Mouse (Mus musculus) stomach, embryonic 16.5 days (tissue): ENCODE measurements around the gene Focad. TPM values are rescaled to one million over a fixed set of nuclear protein-coding genes. Genes with fewer than 3 reads are reported as not detected.

Source experiments
- ATAC-seq: fragments of 200-750 bp; cut with Nextera tagmentation; 2 replicates; pipeline ENCODE4 v1.8.0; 2017; ENCODE audit warnings: moderate number of reproducible peaks, moderate TSS enrichment; ENCODE audit not compliant: insufficient read depth, low FRiP score
- H3K27ac ChIP-seq: fragments of 300-500 bp; sonication (generic); 2 replicates; pipeline ENCODE4 v1.5.1; 2014; ENCODE audit warnings: low read length
- H3K27me3 ChIP-seq: fragments of 300-500 bp; sonication (generic); 2 replicates; pipeline ENCODE4 v1.6.1; 2014; ENCODE audit warnings: low read length, control low read depth, mixed read lengths; ENCODE audit not compliant: control insufficient read depth, insufficient read depth
- H3K36me3 ChIP-seq: fragments of 300-500 bp; sonication (generic); 2 replicates; pipeline ENCODE4 v1.6.1; 2014; ENCODE audit warnings: low read length; ENCODE audit not compliant: control insufficient read depth, insufficient read depth
- H3K4me1 ChIP-seq: fragments of 300-500 bp; sonication (generic); 2 replicates; pipeline ENCODE4 v1.6.1; 2014; ENCODE audit warnings: low read length, control low read depth, mixed read lengths; ENCODE audit not compliant: control insufficient read depth, insufficient read depth
- H3K4me2 ChIP-seq: fragments of 300-500 bp; sonication (generic); 2 replicates; pipeline ENCODE4 v1.6.1; 2014; ENCODE audit warnings: low read depth, low read length, mixed read lengths
- H3K4me3 ChIP-seq: fragments of 300-500 bp; sonication (generic); replicated peaks from 2 replicates; pipeline ENCODE4 v1.5.1; 2014; ENCODE audit warnings: mild to moderate bottlenecking, low read length
- H3K9ac ChIP-seq: fragments of 300-500 bp; sonication (generic); 2 replicates; pipeline ENCODE4 v1.6.1; 2014; ENCODE audit warnings: low read length
- H3K9me3 ChIP-seq: fragments of 300-500 bp; sonication (generic); replicated peaks from 2 replicates; pipeline ENCODE4 v1.6.1; 2016; ENCODE audit warnings: low read length, control low read depth; ENCODE audit not compliant: control insufficient read depth
- WGBS: fragments of 180-500 bp; shearing (Covaris S2); extraction: QIAGEN DNeasy Blood & Tissue Kit; methylation state at CpG from one replicate; pipeline ENCODE4 v1.1.7; 2014; 5-methylcytosine and 5-hydroxymethylcytosine counted together
- polyA plus RNA-seq: library from polyadenylated mRNA; unstranded; fragments of >200 nt; fragmentation: Nextera tagmentation; extraction: Ambion mirVana; gene quantifications from 2 replicates; pipeline ENCODE4 v1.2.1, GENCODE M21; 2015

Gene Focad
- polyA plus RNA-seq, 1 experiment from 2014 or later = 14.9 TPM

DNA sequence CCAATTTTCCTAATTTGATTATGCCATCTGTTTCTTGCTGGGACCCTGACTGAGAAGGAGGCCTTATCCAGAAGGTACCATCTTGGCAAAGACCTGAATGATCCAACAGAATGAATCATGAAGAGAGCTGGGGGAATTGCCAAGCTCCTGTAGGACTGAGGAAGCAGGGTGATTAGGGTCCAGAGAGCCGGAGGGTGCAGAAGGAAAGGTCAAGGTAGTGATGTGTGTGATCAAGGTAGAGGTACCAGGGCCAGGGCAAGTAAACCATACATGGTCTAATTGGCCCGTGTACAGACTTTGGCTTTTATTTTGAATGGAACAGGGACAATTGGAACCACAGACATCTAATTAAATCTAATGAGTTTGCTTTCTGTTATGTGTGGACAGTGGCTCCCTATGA, 4.1 kb upstream of the Focad start:
- no peaks in the 10 kb centered on the region for H3K9me3 ChIP-seq
- H3K27me3 ChIP-seq = no peaks in the 10 kb centered on the region
- no peak overlapping the region for H3K9ac ChIP-seq
- no peak for ATAC-seq
- no peak overlapping the region for H3K4me2 ChIP-seq
- 78% methylated on average over 2 of the region's 2 CpGs for WGBS
- no peak overlapping the region for H3K27ac ChIP-seq
- H3K4me3 ChIP-seq = no peak overlapping the region
- no peaks in the 10 kb centered on the region; the same call in 1 of the 2 replicates for H3K4me1 ChIP-seq
- no peaks in the 10 kb centered on the region for H3K36me3 ChIP-seq

DNA sequence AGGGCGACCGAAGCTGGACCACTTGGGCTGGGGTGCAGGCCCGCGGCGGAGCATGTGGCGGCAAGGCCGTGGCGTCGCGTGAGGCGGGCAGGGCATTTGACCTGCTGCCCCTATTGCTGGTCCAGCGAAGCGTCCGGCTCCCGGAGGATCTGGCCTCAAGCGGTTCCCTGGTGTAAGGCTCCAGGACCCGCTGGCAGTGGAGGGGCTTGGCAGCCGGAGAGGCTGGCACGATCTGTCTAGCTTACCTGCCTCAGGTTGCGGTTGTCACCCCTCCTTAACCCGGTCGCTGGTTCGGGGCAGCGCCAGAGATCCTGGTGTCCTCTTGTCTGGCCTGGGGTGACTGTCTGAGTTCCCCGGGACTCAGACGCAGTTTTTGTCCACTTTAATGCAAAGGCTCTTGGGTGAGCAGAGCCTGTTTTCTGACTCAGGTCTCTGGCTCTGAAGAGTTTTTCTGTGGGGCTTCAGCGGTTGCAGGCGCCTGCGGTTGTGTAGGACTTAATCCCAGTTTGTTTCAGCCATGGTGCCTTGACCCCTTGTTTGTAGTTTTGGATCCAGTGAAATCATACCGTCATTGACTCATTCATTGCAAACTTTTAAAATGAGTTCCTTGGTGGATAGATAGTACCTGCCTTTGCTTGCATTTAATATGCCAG, 465 bp downstream of the Focad start:
- peak overlapping the region; percentile 8; the same call in 1 of the 2 replicates for H3K27ac ChIP-seq
- H3K4me1 ChIP-seq = no peaks in the 10 kb centered on the region; the same call in 1 of the 2 replicates
- no peaks in the 10 kb centered on the region for H3K27me3 ChIP-seq
- peak; percentile 51; the same call in 1 of the 2 replicates for ATAC-seq
- H3K36me3 ChIP-seq = no peaks in the 10 kb centered on the region
- H3K9me3 ChIP-seq = no peaks in the 10 kb centered on the region
- WGBS = under 1% methylated on average over 30 of the region's 30 CpGs
- peak overlapping the region; percentile 83 for H3K4me3 ChIP-seq
- peak overlapping the region; percentile 85 for H3K9ac ChIP-seq
- peak overlapping the region; percentile 96 for H3K4me2 ChIP-seq

DNA sequence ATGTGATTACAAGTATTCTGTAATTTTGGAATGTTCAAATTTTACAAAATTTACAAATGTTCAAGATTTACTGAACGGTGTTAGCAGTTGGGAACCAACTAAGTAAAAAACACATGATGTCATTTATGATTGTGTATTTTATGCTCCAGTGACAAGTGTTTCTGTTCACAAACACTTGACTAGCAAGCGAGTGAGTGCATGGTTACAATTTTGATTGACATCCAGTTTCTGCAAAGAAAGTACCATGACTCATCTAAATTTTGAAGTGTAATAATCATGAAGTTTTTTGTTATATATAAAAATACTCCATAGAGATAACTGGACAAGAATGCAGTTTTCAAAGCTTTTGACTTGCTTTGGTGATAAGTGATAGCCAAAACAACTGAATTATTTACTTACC, 1.3 kb downstream of the Focad start:
- 82% methylated on average over 2 of the region's 2 CpGs for WGBS
- H3K36me3 ChIP-seq = no peaks in the 10 kb centered on the region
- no peaks in the 10 kb centered on the region for H3K27me3 ChIP-seq
- H3K9ac ChIP-seq = no peak overlapping the region
- H3K4me3 ChIP-seq = no peak overlapping the region
- H3K27ac ChIP-seq = no peak overlapping the region
- no peaks in the 10 kb centered on the region; the same call in 1 of the 2 replicates for H3K4me1 ChIP-seq
- no peak overlapping the region for H3K4me2 ChIP-seq
- no peaks in the 10 kb centered on the region for H3K9me3 ChIP-seq
- ATAC-seq = no peak

DNA sequence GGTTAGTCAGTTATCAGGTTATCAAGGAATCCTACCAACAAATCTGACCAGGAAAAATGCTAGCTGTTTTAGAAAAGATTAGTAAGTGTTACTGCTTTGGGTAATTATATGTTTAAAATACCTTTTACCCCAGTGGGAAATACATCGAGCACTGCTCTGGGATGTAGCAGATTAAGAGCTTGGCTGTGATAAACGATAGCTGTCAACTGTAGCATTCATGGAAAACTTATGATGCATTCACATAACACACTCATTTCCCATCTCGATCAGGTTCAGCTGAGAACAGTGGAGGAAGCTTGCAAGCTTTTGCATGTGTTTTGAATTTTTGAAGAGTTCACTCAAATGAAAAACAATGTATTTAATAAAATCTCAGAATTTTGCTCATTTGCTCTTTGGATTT, 14.2 kb downstream of the Focad start:
- H3K4me2 ChIP-seq = no peak overlapping the region
- H3K9ac ChIP-seq = no peak overlapping the region
- H3K36me3 ChIP-seq = no peaks in the 10 kb centered on the region
- ATAC-seq = no peak
- H3K4me3 ChIP-seq = no peak overlapping the region
- no peaks in the 10 kb centered on the region for H3K4me1 ChIP-seq
- no peak overlapping the region for H3K27ac ChIP-seq
- no peaks in the 10 kb centered on the region for H3K27me3 ChIP-seq
- WGBS = 41% methylated on average over 3 of the region's 3 CpGs
- H3K9me3 ChIP-seq = no peaks in the 10 kb centered on the region

DNA sequence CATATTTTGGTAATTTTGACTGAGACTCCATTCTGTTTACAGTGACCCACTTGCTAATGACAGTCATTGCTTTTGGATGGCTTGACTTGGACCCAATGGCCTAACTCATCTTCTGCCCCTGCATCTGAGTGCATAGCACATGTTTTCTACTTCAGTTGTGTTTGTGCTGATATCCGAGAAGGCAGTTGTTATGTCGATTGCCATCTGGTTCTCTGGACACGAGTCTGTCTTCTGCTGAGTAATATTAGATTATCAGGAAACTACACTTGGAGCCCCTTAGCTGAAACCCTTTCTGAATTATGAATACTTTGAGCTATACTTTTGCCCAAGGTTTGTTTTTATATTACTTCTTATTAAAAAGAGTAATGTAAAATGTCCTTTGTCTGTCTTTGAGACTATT, 22.9 kb downstream of the Focad start:
- no peak overlapping the region for H3K4me2 ChIP-seq
- 68% methylated on average over 3 of the region's 3 CpGs for WGBS
- no peaks in the 10 kb centered on the region for H3K36me3 ChIP-seq
- no peaks in the 10 kb centered on the region for H3K4me1 ChIP-seq
- ATAC-seq = no peak
- H3K27me3 ChIP-seq = no peaks in the 10 kb centered on the region
- no peak overlapping the region for H3K27ac ChIP-seq
- H3K9ac ChIP-seq = no peak overlapping the region
- no peaks in the 10 kb centered on the region for H3K9me3 ChIP-seq
- no peak overlapping the region for H3K4me3 ChIP-seq

DNA sequence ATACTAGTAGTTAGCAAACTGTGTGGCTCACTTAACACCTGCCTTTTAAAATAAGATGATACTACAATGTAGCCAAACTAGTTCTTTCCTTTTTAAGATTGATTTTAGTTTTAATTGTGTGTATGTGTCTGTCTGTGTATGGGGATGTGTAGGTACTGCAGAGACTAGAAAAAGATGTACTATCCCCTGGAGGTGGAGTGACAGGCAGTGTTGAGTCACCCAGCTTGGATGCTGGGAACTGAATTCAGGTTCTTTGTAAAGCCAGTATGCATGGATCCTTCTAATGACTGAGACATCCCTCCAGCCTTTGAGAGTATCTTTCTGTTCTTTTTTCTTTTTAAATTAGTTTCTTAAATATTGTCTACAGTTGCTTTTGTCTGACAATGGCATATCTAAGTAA, 23.5 kb downstream of the Focad start:
- Histone ChIP-seq H3K9ac (no peak overlapping the region), H3K4me1 (no peaks in the 10 kb centered on the region), H3K36me3 (no peaks in the 10 kb centered on the region), H3K9me3 (no peaks in the 10 kb centered on the region), H3K4me3 (no peak overlapping the region), H3K27ac (no peak overlapping the region), H3K27me3 (no peaks in the 10 kb centered on the region), H3K4me2 (no peak overlapping the region)
- no peak for ATAC-seq

DNA sequence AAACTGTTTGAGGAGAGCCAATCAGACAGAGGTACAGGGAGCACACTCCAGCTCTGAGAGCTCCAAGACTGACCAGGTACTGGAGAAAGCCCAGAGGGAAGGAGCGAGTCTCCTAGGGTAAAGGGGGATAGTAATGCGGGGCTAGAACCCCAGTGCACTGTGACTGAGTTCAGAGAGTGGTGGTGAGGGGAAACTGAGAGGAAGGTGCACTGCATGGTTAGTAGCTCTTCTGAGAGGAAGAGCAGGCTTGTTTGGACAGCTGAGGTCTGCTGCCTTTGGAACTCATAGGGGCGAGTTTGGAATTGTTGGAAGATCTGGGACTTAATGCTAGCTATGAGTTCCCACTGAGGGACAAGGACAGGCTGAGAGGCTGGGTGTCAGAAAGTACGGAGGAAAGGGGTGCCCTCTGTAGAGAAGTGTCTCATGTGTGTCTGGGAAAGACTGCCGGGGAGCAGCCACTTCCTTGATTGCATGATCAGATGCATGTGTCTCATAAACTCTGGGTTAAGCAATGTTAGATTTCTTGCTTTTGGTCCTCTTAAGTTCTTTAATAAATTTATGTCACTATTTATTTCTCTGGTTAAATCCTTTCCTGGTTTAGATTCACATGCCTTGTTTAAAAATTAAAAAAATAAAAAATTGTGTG, 24.4 kb downstream of the Focad start:
- no peak overlapping the region for H3K4me3 ChIP-seq
- H3K36me3 ChIP-seq = no peaks in the 10 kb centered on the region
- H3K9ac ChIP-seq = no peak overlapping the region
- H3K4me2 ChIP-seq = no peak overlapping the region
- ATAC-seq = no peak
- no peaks in the 10 kb centered on the region for H3K27me3 ChIP-seq
- 79% methylated on average over 5 of the region's 5 CpGs for WGBS
- H3K4me1 ChIP-seq = no peaks in the 10 kb centered on the region
- no peaks in the 10 kb centered on the region for H3K9me3 ChIP-seq
- no peak overlapping the region for H3K27ac ChIP-seq

DNA sequence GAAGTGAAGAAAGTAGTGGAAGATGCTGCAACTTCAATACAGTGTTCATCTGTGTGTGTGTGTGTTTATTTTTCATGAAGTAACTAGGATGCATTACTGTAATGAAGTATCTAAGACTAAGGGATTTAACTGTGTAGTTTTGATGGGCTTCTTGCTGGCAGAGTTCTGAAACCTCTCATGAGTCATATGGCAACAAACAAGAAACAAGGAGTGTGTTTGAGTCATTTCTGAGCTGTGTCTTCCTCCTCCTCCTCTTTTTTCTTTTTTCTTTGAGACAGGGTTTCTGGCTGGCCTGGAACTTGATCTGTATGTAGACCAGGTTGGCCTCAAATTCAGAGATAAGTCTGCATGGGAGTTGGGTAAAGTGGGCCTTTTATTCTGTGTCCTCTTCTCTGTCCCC, 25.7 kb downstream of the Focad start:
- no peaks in the 10 kb centered on the region for H3K4me1 ChIP-seq
- H3K9ac ChIP-seq = no peak overlapping the region
- no peak for ATAC-seq
- H3K4me3 ChIP-seq = no peak overlapping the region
- no peak overlapping the region for H3K27ac ChIP-seq
- H3K4me2 ChIP-seq = no peak overlapping the region
- H3K36me3 ChIP-seq = no peaks in the 10 kb centered on the region
- no peaks in the 10 kb centered on the region for H3K9me3 ChIP-seq
- H3K27me3 ChIP-seq = no peaks in the 10 kb centered on the region

DNA sequence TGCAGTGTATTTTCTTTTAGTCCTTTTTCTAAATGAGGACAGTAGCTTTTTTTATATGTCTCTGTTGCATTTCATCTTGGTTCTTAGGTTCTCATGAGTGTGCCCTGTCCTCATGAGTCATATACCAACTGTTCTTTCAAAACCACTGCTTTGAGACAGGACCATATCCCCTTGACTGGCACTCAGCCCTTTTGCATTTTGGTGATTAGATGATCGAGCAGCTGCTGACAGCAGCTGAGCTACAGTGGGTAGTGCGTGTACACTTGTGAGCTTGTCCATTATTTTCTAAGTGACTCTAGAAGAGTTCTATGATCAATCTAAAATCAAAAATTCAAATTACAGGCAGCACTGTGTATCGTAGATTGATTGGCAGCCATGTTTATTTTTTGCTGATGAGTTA, 28.0 kb downstream of the Focad start:
- 89% methylated on average over 3 of the region's 3 CpGs for WGBS
- no peak for ATAC-seq
- H3K4me1 ChIP-seq = no peaks in the 10 kb centered on the region
- H3K36me3 ChIP-seq = no peaks in the 10 kb centered on the region
- no peak overlapping the region for H3K27ac ChIP-seq
- H3K4me3 ChIP-seq = no peak overlapping the region
- H3K27me3 ChIP-seq = no peaks in the 10 kb centered on the region
- no peak overlapping the region for H3K4me2 ChIP-seq
- H3K9ac ChIP-seq = no peak overlapping the region
- H3K9me3 ChIP-seq = no peaks in the 10 kb centered on the region
